Mouse (Mus musculus) C2C12 (cell line): ENCODE measurements at regions not wholly inside any gene's neighbourhood (a gene's known extent, or its start where the extent isn't known, plus 50 kb on each side); places are given as distances from the start of the nearest gene placed in this dataset.

Experiments
- H3K27me3 ChIP-seq: one replicate; pipeline ENCODE4 v1.6.1; 2011; ENCODE audit not compliant: control insufficient read depth, insufficient read depth, insufficient read length
- H3K36me3 ChIP-seq: one replicate; pipeline ENCODE4 v1.6.1; 2011; ENCODE audit not compliant: control insufficient read depth, insufficient read depth
- H3K4me3 ChIP-seq: one replicate; pipeline ENCODE4 v1.5.1; 2011; ENCODE audit warnings: mild to moderate bottlenecking, control low read depth; ENCODE audit not compliant: poor library complexity, insufficient read depth, severe bottlenecking
- H3K79me2 ChIP-seq: one replicate; pipeline ENCODE4 v1.6.1; 2011; ENCODE audit not compliant: control insufficient read depth, insufficient read depth
- H3K79me3 ChIP-seq: one replicate; pipeline ENCODE4 v1.6.1; 2011; ENCODE audit warnings: low read depth, control low read depth
- H3ac ChIP-seq: one replicate; pipeline ENCODE3; 2011; ENCODE audit warnings: low read depth; ENCODE audit not compliant: control insufficient read depth, insufficient read length
- CEBPB ChIP-seq: IDR thresholded peaks from one replicate; pipeline ENCODE4 v1.6.1; 2011; ENCODE audit warnings: low read depth, mild to moderate bottlenecking, control low read depth, moderate library complexity
- CTCF ChIP-seq: IDR thresholded peaks from one replicate; pipeline ENCODE4 v1.5.1; 2011; ENCODE audit not compliant: control insufficient read depth, insufficient read depth, insufficient read length
- FOSL1 ChIP-seq: IDR thresholded peaks from one replicate; pipeline ENCODE4 v1.8.0; 2011; ENCODE audit warnings: mild to moderate bottlenecking, low read length; ENCODE audit not compliant: poor library complexity, insufficient read depth, severe bottlenecking
- MAX ChIP-seq: IDR thresholded peaks from one replicate; pipeline ENCODE4 v1.6.1; 2011; ENCODE audit warnings: mild to moderate bottlenecking, control low read depth
- MYOD1 ChIP-seq: IDR thresholded peaks from one replicate; pipeline ENCODE4 v1.6.1; 2011; ENCODE audit warnings: low read depth; ENCODE audit not compliant: control insufficient read depth, insufficient read length
- MYOG ChIP-seq: IDR thresholded peaks from one replicate; pipeline ENCODE4 v1.6.1; 2011; ENCODE audit not compliant: control insufficient read depth, insufficient read length; ENCODE audit errors: extremely low read depth
- USF1 ChIP-seq: IDR thresholded peaks from one replicate; pipeline ENCODE4 v1.6.1; 2011; ENCODE audit warnings: low read depth, mild to moderate bottlenecking, control low read depth, moderate library complexity

- no peaks in the 10 kb centered on the region for H3K79me2 ChIP-seq
Measured at GRCm38 (mm10) chr2:73987441-73988105, 76.4 kb upstream of the Atp5g3 start.

GRCm38 (mm10) chr2:73985911-73986250 is 74.8 kb upstream of the Atp5g3 start:
- H3K4me3 ChIP-seq, result no peak overlapping the region
- TF ChIP-seq CEBPB (no peak), MAX (no peak), FOSL1 (no peak), MYOG (no peak), MYOD1 (no peak), CTCF (no peak), USF1 (no peak)
- H3K36me3 ChIP-seq, result no peaks in the 10 kb centered on the region
- H3K79me3 ChIP-seq, result no peaks in the 10 kb centered on the region
- H3K79me2 ChIP-seq, result no peaks in the 10 kb centered on the region
- no peak overlapping the region for H3ac ChIP-seq
- peaks cover 12% of the 10 kb centered on the region for H3K27me3 ChIP-seq

More at GRCm38 (mm10) chr2:73987441-73988105, 76.4 kb upstream of the Atp5g3 start:
- peaks cover 21% of the 10 kb centered on the region for H3K27me3 ChIP-seq
- H3ac ChIP-seq, result no peak overlapping the region
- H3K4me3 ChIP-seq, result no peak overlapping the region
- TF ChIP-seq CEBPB (no peak), USF1 (no peak), CTCF (no peak), MYOG (no peak), MAX (no peak), FOSL1 (no peak), MYOD1 (no peak)
- no peaks in the 10 kb centered on the region for H3K36me3 ChIP-seq
- no peaks in the 10 kb centered on the region for H3K79me3 ChIP-seq

- H3K79me3 ChIP-seq, result no peaks in the 10 kb centered on the region
- H3K36me3 ChIP-seq, result no peaks in the 10 kb centered on the region
- H3K79me2 ChIP-seq, result no peaks in the 10 kb centered on the region
- H3ac ChIP-seq, result no peak overlapping the region
- peaks cover 11% of the 10 kb centered on the region for H3K27me3 ChIP-seq
- H3K4me3 ChIP-seq, result no peak overlapping the region
- TF ChIP-seq CEBPB (no peak), MYOD1 (no peak), MAX (no peak), FOSL1 (no peak), CTCF (no peak), MYOG (no peak), USF1 (no peak)
Measured at GRCm38 (mm10) chr2:73985238-73985910, 74.2 kb upstream of the Atp5g3 start.

GRCm38 (mm10) chr2:73983166-73983565 is 72.0 kb upstream of the Atp5g3 start:
- Histone ChIP-seq H3K36me3 (no peaks in the 10 kb centered on the region), H3K79me3 (no peaks in the 10 kb centered on the region), H3K79me2 (no peaks in the 10 kb centered on the region), H3ac (no peak overlapping the region), H3K27me3 (peaks cover 17% of the 10 kb centered on the region), H3K4me3 (no peak overlapping the region)
- TF ChIP-seq MYOG, result no peak
- no peak for TF ChIP-seq CTCF
- TF ChIP-seq USF1, result no peak
- TF ChIP-seq FOSL1, result no peak
- TF ChIP-seq MYOD1, result no peak
- TF ChIP-seq CEBPB, result no peak
- TF ChIP-seq MAX, result no peak

- no peak overlapping the region for H3ac ChIP-seq
- TF ChIP-seq MYOG, result no peak
- no peak for TF ChIP-seq USF1
- no peak for TF ChIP-seq FOSL1
- TF ChIP-seq MYOD1, result no peak
- TF ChIP-seq MAX, result no peak
- TF ChIP-seq CEBPB, result no peak
- no peak for TF ChIP-seq CTCF
- H3K79me2 ChIP-seq, result no peaks in the 10 kb centered on the region
- H3K27me3 ChIP-seq, result peaks cover 24% of the 10 kb centered on the region
- no peak overlapping the region for H3K4me3 ChIP-seq
- H3K36me3 ChIP-seq, result no peaks in the 10 kb centered on the region
- no peaks in the 10 kb centered on the region for H3K79me3 ChIP-seq
Measured at GRCm38 (mm10) chr2:73978072-73978471, 66.9 kb upstream of the Atp5g3 start.

GRCm38 (mm10) chr2:73973774-73974173 is 62.6 kb upstream of the Atp5g3 start:
- H3K27me3 ChIP-seq, result peaks cover 14% of the 10 kb centered on the region
- H3K4me3 ChIP-seq, result no peak overlapping the region
- no peak for TF ChIP-seq CTCF
- TF ChIP-seq MYOD1, result no peak
- TF ChIP-seq USF1, result no peak
- TF ChIP-seq MAX, result no peak
- no peak for TF ChIP-seq MYOG
- no peak for TF ChIP-seq FOSL1
- TF ChIP-seq CEBPB, result no peak

More at GRCm38 (mm10) chr2:73973774-73974173, 62.6 kb upstream of the Atp5g3 start:
- no peaks in the 10 kb centered on the region for H3K79me2 ChIP-seq
- H3K79me3 ChIP-seq, result no peaks in the 10 kb centered on the region
- H3K36me3 ChIP-seq, result no peaks in the 10 kb centered on the region
- H3ac ChIP-seq, result no peak overlapping the region
